Mouse (Mus musculus) ES-E14 (cell line): ENCODE data around the gene Ado.

Experiments
- CHD2 ChIP-seq: IDR thresholded peaks from 2 replicates; pipeline ENCODE4 v1.6.1; 2014; ENCODE audit warnings: mild to moderate bottlenecking, low read depth, low read length, inconsistent platforms
- HCFC1 ChIP-seq: IDR thresholded peaks from 2 replicates; pipeline ENCODE4 v1.6.1; 2012; ENCODE audit warnings: low read length, inconsistent platforms, borderline replicate concordance; ENCODE audit not compliant: insufficient read depth
- ZNF384 ChIP-seq: IDR thresholded peaks from 2 replicates; pipeline ENCODE4 v1.6.1; 2012; ENCODE audit warnings: low read depth, low read length, inconsistent platforms

DNA sequence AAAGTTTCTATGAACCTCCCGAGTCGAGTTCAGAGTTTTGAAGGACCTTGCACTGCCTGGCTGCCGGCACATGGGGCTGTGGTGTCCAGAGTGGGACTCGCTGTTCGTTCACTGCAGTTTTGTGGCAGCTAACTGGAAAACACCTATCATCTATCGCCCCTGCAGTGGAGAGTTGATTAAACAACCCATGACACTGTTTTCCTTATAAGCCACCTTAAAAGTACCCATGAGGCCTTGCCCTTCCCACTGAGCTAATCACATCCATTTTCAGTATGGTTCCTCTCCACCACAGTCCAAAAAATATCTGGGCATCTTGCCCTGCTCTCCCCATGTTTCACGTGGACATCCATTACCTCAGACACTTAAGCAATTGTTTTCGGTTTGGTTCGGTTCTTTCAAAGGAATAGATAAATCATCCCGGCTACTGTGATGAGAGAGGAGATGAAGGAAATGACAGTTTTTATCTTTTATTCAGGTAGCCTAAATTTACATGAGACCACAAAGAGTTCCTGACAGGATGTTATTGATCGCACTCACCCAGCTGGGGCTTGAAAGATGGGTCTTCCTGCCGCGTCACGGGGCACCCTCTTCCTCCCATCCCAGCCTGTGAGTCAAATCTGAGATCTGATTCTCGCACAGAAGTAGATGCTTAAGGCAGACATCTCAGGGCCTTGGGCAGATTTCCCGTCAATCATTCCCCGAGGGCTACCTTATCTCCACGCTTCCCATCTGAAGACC lies 37.3 kb upstream of the Ado start:
- TF ChIP-seq CHD2: no peak
- no peak for TF ChIP-seq ZNF384
- TF ChIP-seq HCFC1: no peak
